Mouse (Mus musculus) megakaryocyte, embryonic 14.5 days (primary cell): ENCODE measurements at regions not wholly inside any gene's neighbourhood (a gene's known extent, or its start where the extent isn't known, plus 50 kb on each side); places are given as distances from the start of the nearest gene placed in this dataset.

Experiments used
- FLI1 ChIP-seq: IDR thresholded peaks from 2 replicates; pipeline ENCODE4 v1.6.1; 2012; ENCODE audit warnings: low read length, inconsistent platforms, mixed read lengths
- GATA1 ChIP-seq: IDR thresholded peaks from 3 replicates; pipeline ENCODE4 v1.6.1; 2012; ENCODE audit warnings: mixed read lengths, low read length, inconsistent platforms, borderline replicate concordance

- TF ChIP-seq GATA1 (no peak), FLI1 (no peak)
Measured at GRCm38 (mm10) chr4:153294828-153295227, 187.8 kb downstream of the Ajap1 start.
